Mouse (Mus musculus) thymus, adult 2 months (tissue): ENCODE results near the gene Pex16.

Experiments used
- CTCF ChIP-seq: fragments of 200-500 bp; IDR thresholded peaks from 2 replicates; pipeline ENCODE4 v1.5.1; 2012; ENCODE audit warnings: mild to moderate bottlenecking, control low read depth, low read length, moderate library complexity, borderline replicate concordance; ENCODE audit not compliant: control insufficient read depth, poor library complexity, insufficient read depth; ENCODE audit errors: extremely low read depth
- POLR2A ChIP-seq: fragments of 200-500 bp; IDR thresholded peaks from 2 replicates; pipeline ENCODE4 v1.6.1; 2012; ENCODE audit warnings: mild to moderate bottlenecking, low read length, control low read depth, moderate library complexity; ENCODE audit not compliant: control insufficient read depth, poor library complexity, insufficient read depth; ENCODE audit errors: extremely low read depth

DNA sequence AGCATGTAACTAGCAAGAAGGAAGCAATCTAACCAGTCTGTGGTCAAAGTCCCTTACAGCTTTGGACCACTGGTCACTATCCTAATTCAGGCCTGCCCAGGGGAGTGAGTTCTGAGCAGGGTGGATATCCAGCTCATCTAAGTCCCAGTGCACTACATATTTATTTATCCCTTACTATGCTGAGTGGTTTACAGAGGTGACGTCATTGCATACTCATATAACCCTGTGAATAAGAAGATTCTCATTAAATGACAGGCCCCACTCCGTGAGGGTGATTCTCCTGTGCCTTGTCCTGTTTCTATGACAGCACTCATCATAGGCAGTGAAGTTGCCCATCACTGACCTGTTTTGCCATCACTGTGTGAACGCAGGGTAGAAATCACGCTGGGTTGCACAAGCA lies 50.9 kb downstream of the Pex16 start:
- no peak for TF ChIP-seq POLR2A
- TF ChIP-seq CTCF: no peak
